Mouse (Mus musculus): ENCODE data around the gene Vmn1r46.

DNA sequence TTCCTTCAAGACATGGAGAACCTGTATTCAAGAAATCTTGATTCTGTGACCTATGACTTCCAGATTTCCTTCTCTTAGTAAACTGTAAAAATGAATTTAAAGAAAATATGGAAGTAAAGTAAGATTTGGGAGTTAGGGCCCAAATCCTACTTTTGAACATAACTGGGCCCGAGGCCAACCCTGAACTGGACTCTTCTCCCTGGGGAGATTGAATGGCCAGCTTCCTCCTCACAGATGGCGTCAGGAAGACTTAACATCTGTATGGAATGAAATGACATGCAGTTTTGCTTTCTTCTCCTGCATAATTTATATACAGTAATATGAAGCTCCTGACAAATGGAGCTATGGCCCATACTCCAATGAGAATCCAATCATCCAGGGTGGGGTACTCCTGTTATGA, 28.2 kb upstream of the Vmn1r46 start:
- TF ChIP-seq CTCF (IDR thresholded peaks at IDR 0.05; ENCODE audit: control insufficient read depth, insufficient read depth, insufficient read length), result no peak
- TF ChIP-seq MAX (IDR thresholded peaks at IDR 0.05), result no peak
- TF ChIP-seq CEBPB (IDR thresholded peaks at IDR 0.05; ENCODE audit: low read depth), result no peak
- TF ChIP-seq USF1 (IDR thresholded peaks at IDR 0.05; ENCODE audit: low read depth), result no peak
- TF ChIP-seq MYOD1 (IDR thresholded peaks at IDR 0.05; ENCODE audit: control insufficient read depth, insufficient read length, low read depth), result no peak
- TF ChIP-seq MYOG (IDR thresholded peaks at IDR 0.05; ENCODE audit: control insufficient read depth, extremely low read depth, insufficient read length), result no peak
- TF ChIP-seq FOSL1 (IDR thresholded peaks at IDR 0.05; ENCODE audit: insufficient read depth, low read length, poor library complexity, severe bottlenecking), result no peak
